Mouse (Mus musculus) midbrain, postnatal 0 days (tissue): ENCODE data around the gene Cdkn2c. TPM values are rescaled to one million over a fixed set of nuclear protein-coding genes. Genes with fewer than 3 reads are reported as not detected.

Experiments
- ATAC-seq: fragments of 200-750 bp; cut with Nextera tagmentation; 2 replicates; pipeline ENCODE4 v1.8.0; 2017; ENCODE audit warnings: moderate number of reproducible peaks, mild to moderate bottlenecking, moderate TSS enrichment, moderate library complexity; ENCODE audit not compliant: low FRiP score
- DNase-seq: peaks from one replicate; pipeline ENCODE4 v3.0.0-alpha.2; 2015; ENCODE audit warnings: low spot score
- H3K27ac ChIP-seq: fragments of 300-500 bp; sonication (generic); 2 replicates; pipeline ENCODE4 v1.5.1; 2014; ENCODE audit warnings: low read depth, mild to moderate bottlenecking, low read length, mixed read lengths
- H3K27me3 ChIP-seq: fragments of 300-500 bp; sonication (generic); 2 replicates; pipeline ENCODE4 v1.6.1; 2014; ENCODE audit warnings: low read length, control low read depth, mixed read lengths; ENCODE audit not compliant: insufficient read depth
- H3K36me3 ChIP-seq: fragments of 300-500 bp; sonication (generic); 2 replicates; pipeline ENCODE4 v1.6.1; 2014; ENCODE audit warnings: low read length, control low read depth, mixed read lengths; ENCODE audit not compliant: insufficient read depth
- H3K4me1 ChIP-seq: fragments of 300-500 bp; sonication (generic); 2 replicates; pipeline ENCODE4 v1.6.1; 2014; ENCODE audit warnings: mild to moderate bottlenecking, control low read depth, antibody characterized with exemption, low read length, mixed read lengths; ENCODE audit not compliant: insufficient read depth
- H3K4me2 ChIP-seq: fragments of 300-500 bp; sonication (generic); 2 replicates; pipeline ENCODE4 v1.6.1; 2014; ENCODE audit warnings: low read depth, mild to moderate bottlenecking, low read length, mixed read lengths; ENCODE audit not compliant: poor library complexity, severe bottlenecking
- H3K4me3 ChIP-seq: fragments of 300-500 bp; sonication (generic); 2 replicates; pipeline ENCODE4 v1.5.1; 2014; ENCODE audit warnings: low read depth, mild to moderate bottlenecking, low read length, moderate library complexity
- H3K9ac ChIP-seq: fragments of 300-500 bp; sonication (generic); replicated peaks from 2 replicates; pipeline ENCODE4 v1.6.1; 2014; ENCODE audit warnings: mild to moderate bottlenecking, low read length, moderate library complexity, mixed read lengths; ENCODE audit not compliant: poor library complexity, severe bottlenecking
- H3K9me3 ChIP-seq: fragments of 300-500 bp; sonication (generic); 2 replicates; pipeline ENCODE4 v1.6.1; 2016; ENCODE audit warnings: low read length, control low read depth
- CTCF ChIP-seq: IDR thresholded peaks from 2 replicates; pipeline ENCODE4 v1.5.1; 2016; ENCODE audit warnings: antibody characterized with exemption, mild to moderate bottlenecking
- WGBS: fragments of 180-500 bp; shearing (Covaris S2); extraction: QIAGEN DNeasy Blood & Tissue Kit; methylation state at CpG from one replicate; pipeline ENCODE4 v1.1.7; 2014; 5-methylcytosine and 5-hydroxymethylcytosine counted together
- polyA plus RNA-seq: library from polyadenylated mRNA; unstranded; fragments of >200 nt; fragmentation: Nextera tagmentation; extraction: Ambion mirVana; gene quantifications from 2 replicates; pipeline ENCODE4 v1.2.1, GENCODE M21; 2015
- total RNA-seq: library from RNA; depleted of rRNA; stranded (reverse); fragments of >200 nt; gene quantifications from 2 replicates; pipeline ENCODE4 v1.2.3, GENCODE M21; 2014

Gene Cdkn2c
- total and polyA plus RNA-seq, 2 experiments from 2014 or later: 2.4 to 8.9 TPM

GRCm38 (mm10) chr4:109665982-109666460 is 968 bp downstream of the Cdkn2c start:
- no peaks in the 10 kb centered on the region for H3K9me3 ChIP-seq
- DNase-seq (peak; percentile 32), ATAC-seq (peak; percentile 55)
- peak overlapping the region; percentile 91 for H3K4me2 ChIP-seq
- no peak for TF ChIP-seq CTCF
- peaks cover 17% of the 10 kb centered on the region for H3K27me3 ChIP-seq
- H3K27ac ChIP-seq: peak overlapping the region; percentile 38; the same call in 1 of the 2 replicates
- H3K4me1 ChIP-seq: 0 out of 2 replicates have a peak, but pooled peaks cover 6% of the 10 kb centered on the region
- WGBS: under 1% methylated on average over 44 of the region's 49 CpGs
- H3K4me3 ChIP-seq: peak overlapping the region; percentile 56
- peak overlapping the region; percentile 61; the same call in 1 of the 2 replicates for H3K9ac ChIP-seq
- no peaks in the 10 kb centered on the region for H3K36me3 ChIP-seq

GRCm38 (mm10) chr4:109665101-109665981 is 1.6 kb downstream of the Cdkn2c start:
- no peak for TF ChIP-seq CTCF
- H3K4me2 ChIP-seq: peak overlapping the region; percentile 91
- peaks cover 20% of the 10 kb centered on the region for H3K27me3 ChIP-seq
- H3K4me3 ChIP-seq: peak overlapping the region; percentile 56
- WGBS: under 1% methylated on average over 45 of the region's 49 CpGs
- no peak overlapping the region for H3K27ac ChIP-seq
- peak overlapping the region; percentile 61; the same call in 1 of the 2 replicates for H3K9ac ChIP-seq
- ATAC-seq (peak; percentile 56), DNase-seq (peak; percentile 72)
- H3K9me3 ChIP-seq: no peaks in the 10 kb centered on the region
- H3K4me1 ChIP-seq: 0 out of 2 replicates have a peak, but pooled peaks cover 6% of the 10 kb centered on the region
- no peaks in the 10 kb centered on the region for H3K36me3 ChIP-seq

- 15% methylated on average over 5 of the region's 5 CpGs for WGBS
- H3K27me3 ChIP-seq: peaks cover 29% of the 10 kb centered on the region
- H3K4me2 ChIP-seq: no peak overlapping the region
- no peak overlapping the region for H3K9ac ChIP-seq
- TF ChIP-seq CTCF: no peak
- H3K9me3 ChIP-seq: no peaks in the 10 kb centered on the region
- H3K4me3 ChIP-seq: no peak overlapping the region
- ATAC-seq (no peak), DNase-seq (no peak)
- H3K27ac ChIP-seq: no peak overlapping the region
- H3K36me3 ChIP-seq: no peaks in the 10 kb centered on the region
- 0 out of 2 replicates have a peak, but pooled peaks cover 6% of the 10 kb centered on the region for H3K4me1 ChIP-seq
These were observed 2.9 kb downstream of the Cdkn2c start for GRCm38 (mm10) chr4:109664091-109664490.

GRCm38 (mm10) chr4:109662271-109662670 is 4.7 kb downstream of the Cdkn2c start:
- WGBS: 36% methylated on average over 5 of the region's 5 CpGs
- Histone ChIP-seq H3K36me3 (no peaks in the 10 kb centered on the region), H3K4me3 (no peak overlapping the region), H3K27me3 (peaks cover 36% of the 10 kb centered on the region), H3K4me2 (no peak overlapping the region), H3K4me1 (0 out of 2 replicates have a peak, but pooled peaks cover 10% of the 10 kb centered on the region), H3K9me3 (no peaks in the 10 kb centered on the region), H3K27ac (no peak overlapping the region), H3K9ac (no peak overlapping the region)
- DNase-seq (no peak), ATAC-seq (no peak)
- TF ChIP-seq CTCF: no peak

GRCm38 (mm10) chr4:109661183-109661582 is 5.8 kb downstream of the Cdkn2c start:
- Histone ChIP-seq H3K9me3 (no peaks in the 10 kb centered on the region), H3K36me3 (no peaks in the 10 kb centered on the region), H3K4me3 (no peak overlapping the region), H3K9ac (no peak overlapping the region), H3K27ac (no peak overlapping the region), H3K27me3 (peaks cover 42% of the 10 kb centered on the region), H3K4me1 (0 out of 2 replicates have a peak, but pooled peaks cover 12% of the 10 kb centered on the region), H3K4me2 (no peak overlapping the region)
- no peak for TF ChIP-seq CTCF
- DNase-seq: no peak
- 42% methylated on average over 5 of the region's 5 CpGs for WGBS
- ATAC-seq: no peak

- Histone ChIP-seq H3K4me3 (no peak overlapping the region), H3K27me3 (peaks cover 43% of the 10 kb centered on the region), H3K9ac (no peak overlapping the region), H3K4me1 (0 out of 2 replicates have a peak, but pooled peaks cover 7% of the 10 kb centered on the region), H3K9me3 (no peaks in the 10 kb centered on the region), H3K27ac (no peak overlapping the region), H3K4me2 (no peak overlapping the region), H3K36me3 (no peaks in the 10 kb centered on the region)
- WGBS: 48% methylated on average over 3 of the region's 3 CpGs
- ATAC-seq (no peak), DNase-seq (no peak)
- TF ChIP-seq CTCF: no peak
These were observed 6.4 kb downstream of the Cdkn2c start for GRCm38 (mm10) chr4:109660568-109660967.
